Mouse (Mus musculus): ENCODE measurements around the gene Olfr1176. TPM values are rescaled to one million over a fixed set of nuclear protein-coding genes. Genes with fewer than 3 reads are reported as not detected.

The Olfr1176 gene
- polyA plus RNA-seq (2017; shearing (Covaris generic)), result not detected

GRCm38 (mm10) chr2:88336421-88336820 is at the start of gene Olfr1176:
Olfr1176 (plus strand) TSS chr2:88336721.

GRCm38 (mm10) chr2:88315035-88315434 is 21.5 kb upstream of the Olfr1176 start, which contains the start of gene Olfr1174-ps:
Olfr1174-ps (minus strand) TSS chr2:88315135.

GRCm38 (mm10) chr2:88327115-88327514 is 9.4 kb upstream of the Olfr1176 start, which contains the start of gene Olfr1175-ps:
Olfr1175-ps (minus strand) TSS chr2:88327215.

GRCm38 (mm10) chr2:88346392-88346791 is 9.9 kb downstream of the Olfr1176 start, which contains the start of gene Olfr1177-ps:
Olfr1177-ps (minus strand) TSS chr2:88346492.

GRCm38 (mm10) chr2:88386762-88387161 is 50.2 kb downstream of the Olfr1176 start, which contains the start of gene Olfr1178:
Olfr1178 (plus strand) TSS chr2:88387062.

Other genes starting within 250 kb of the Olfr1176 start
- not detected for gene Olfr1164, start 242.8 kb upstream of the Olfr1176 start, polyA plus RNA-seq (2017; shearing (Covaris generic))
- gene Olfr1166, start 208.4 kb upstream of the Olfr1176 start, polyA plus RNA-seq (2017; shearing (Covaris generic)), result not detected
- gene Olfr1167, start 181.5 kb upstream of the Olfr1176 start, polyA plus RNA-seq (2017; shearing (Covaris generic)), result not detected
- not detected for gene Olfr1168, start 154.8 kb upstream of the Olfr1176 start, polyA plus RNA-seq (2017; shearing (Covaris generic))
- gene Olfr1170, start 108.4 kb upstream of the Olfr1176 start, polyA plus RNA-seq (2017; shearing (Covaris generic)), result not detected
- gene Olfr1173, start 56.8 kb upstream of the Olfr1176 start, polyA plus RNA-seq (2017; shearing (Covaris generic)), result not detected
- not detected for gene Olfr1174-ps, start 21.6 kb upstream of the Olfr1176 start, polyA plus RNA-seq (2017; shearing (Covaris generic))
- not detected for gene Olfr1175-ps, start 9.5 kb upstream of the Olfr1176 start, polyA plus RNA-seq (2017; shearing (Covaris generic))
- gene Olfr1177-ps, start 9.8 kb downstream of the Olfr1176 start, polyA plus RNA-seq (2017; shearing (Covaris generic)), result not detected
- not detected for gene Olfr1178, start 50.3 kb downstream of the Olfr1176 start, polyA plus RNA-seq (2017; shearing (Covaris generic))
- gene Olfr1179, start 69.7 kb downstream of the Olfr1176 start, polyA plus RNA-seq (2017; shearing (Covaris generic)), result not detected
- not detected for gene Olfr1180, start 82.4 kb downstream of the Olfr1176 start, polyA plus RNA-seq (2017; shearing (Covaris generic))
- 0.07 TPM for gene Olfr1181, start 89.5 kb downstream of the Olfr1176 start, polyA plus RNA-seq (2017; shearing (Covaris generic))
- gene Gm13757, start 112.4 kb downstream of the Olfr1176 start, polyA plus RNA-seq (2017; shearing (Covaris generic)), result not detected
- not detected for gene Olfr1183, start 118.1 kb downstream of the Olfr1176 start, polyA plus RNA-seq (2017; shearing (Covaris generic))
- not detected for gene Olfr1184, start 146.9 kb downstream of the Olfr1176 start, polyA plus RNA-seq (2017; shearing (Covaris generic))
- gene Olfr1185-ps1, start 156.6 kb downstream of the Olfr1176 start, polyA plus RNA-seq (2017; shearing (Covaris generic)), result not detected
- gene Olfr1186, start 181.8 kb downstream of the Olfr1176 start, polyA plus RNA-seq (2017; shearing (Covaris generic)), result not detected
- gene Olfr1188, start 220.2 kb downstream of the Olfr1176 start, polyA plus RNA-seq (2017; shearing (Covaris generic)), result not detected
- gene Olfr1189, start 249.7 kb downstream of the Olfr1176 start, polyA plus RNA-seq (2017; shearing (Covaris generic)), result not detected

Data from inflammation-experienced regulatory T-cells, adult 16 weeks (primary cell).